In genomic region chr8:93813405-93813761, GRCm38 (mm10) we compare ENCODE assay signal across 8 mouse cellular contexts. TPM values are rescaled to one million over a fixed set of nuclear protein-coding genes. Genes with fewer than 3 reads are reported as not detected.
DNase-seq lines count a peak whose midpoint lies in the region; TF ChIP-seq lines count a peak whose summit lies in the region.

No protein-coding gene starts in this region.

- intact Hi-C loops in left cerebral cortex, adult 2 months (cut with DNase I): loop anchor here (2.0 to 10.0 kb wide), 3 partner anchors 109 to 391 kb away; no protein-coding TSS in a partner anchor

- peak overlapping the region; percentile 83 for H3K4me3 ChIP-seq in left cerebral cortex, adult 2 months

- DNase-seq in adrenal gland, adult 18-20 months (ENCODE audit: low spot score in 2 of 2): peak; percentile 78 to 83
- DNase-seq in embryo, embryonic 10.5 days (ENCODE audit: low spot score): peak; percentile 94
- peak; percentile 81 for DNase-seq in gastrocnemius, postnatal 25 days
- peak; percentile 56 for DNase-seq in hindlimb bud, embryonic 11.5 days (ENCODE audit: extremely low spot score, low read depth, low spot score)
- peak; percentile 86 to 92 for DNase-seq in left cerebral cortex, adult 2 months (ENCODE audit: extremely low spot score in 1 of 2, low spot score in 2 of 2)
- peak; percentile 84 for DNase-seq in lung, postnatal 36 days
- peak; percentile 91 for DNase-seq in right cerebral cortex, postnatal 10 days (ENCODE audit: low spot score in 2 of 2)
- DNase-seq in yolk sac, embryonic 10.5 days (ENCODE audit: low spot score): peak; percentile 83

- peak overlapping the region; percentile 97 for H3K27ac ChIP-seq in left cerebral cortex, adult 2 months

- TF ChIP-seq CTCF in left cerebral cortex, adult 2 months (IDR thresholded peaks at IDR 0.05): no peak

RNA-seq across cellular contexts. Expression of gene Gnao1, which starts 3.6 kb away (rescaled TPM):
- 10 to 100 TPM; 32.5 to 52.8 TPM for total RNA-seq in adrenal gland, adult 18-20 months (2021)
- total RNA-seq in gastrocnemius, postnatal 25 days (2021): 10 to 100 TPM in 1 of 2 experiments, 1 to 10 TPM in 1; 9.7 to 10.7 TPM
- total RNA-seq in left cerebral cortex, adult 2 months (2021): 100 to 1,000 TPM; 679 to 734 TPM

Comparison
In these comparisons a context has a peak if more than half of its experiments do, and no peak if none do; other contexts are left out.
1. Peak in every context shown above with its lines: DNase-seq, H3K4me3 ChIP-seq and H3K27ac ChIP-seq.
2. RNA of gene Gnao1, which starts 3.6 kb away (total RNA-seq): 679 to 734 TPM in left cerebral cortex, adult 2 months; 32.5 to 52.8 TPM in adrenal gland, adult 18-20 months and 9.7 to 10.7 TPM in gastrocnemius, postnatal 25 days; every median in the first group is over 10 times any median in the second.